Mouse (Mus musculus) small intestine, adult 2 months (tissue): ENCODE measurements around the gene Ooep. TPM values are rescaled to one million over a fixed set of nuclear protein-coding genes. Genes with fewer than 3 reads are reported as not detected.
"Not testable (repeated sequence)": the region's sequence is repeated elsewhere in the genome, so short reads cannot be mapped to it uniquely, and the experiment has no call there.

ENCODE experiments used
- H3K27ac ChIP-seq: fragments of 200-500 bp; 2 replicates; pipeline ENCODE4 v1.5.1; 2012; ENCODE audit warnings: low read depth, low read length, control low read depth, inconsistent platforms; ENCODE audit not compliant: insufficient read depth
- H3K27me3 ChIP-seq: fragments of 200-500 bp; 2 replicates; pipeline ENCODE4 v1.6.1; 2012; ENCODE audit warnings: mild to moderate bottlenecking, moderate library complexity, low read length, inconsistent platforms; ENCODE audit not compliant: control insufficient read depth, insufficient read depth
- H3K36me3 ChIP-seq: fragments of 200-500 bp; 2 replicates; pipeline ENCODE4 v1.6.1; 2012; ENCODE audit warnings: mild to moderate bottlenecking, low read length, control low read depth, inconsistent platforms; ENCODE audit not compliant: control insufficient read depth, insufficient read depth
- H3K4me1 ChIP-seq: fragments of 200-500 bp; 2 replicates; pipeline ENCODE4 v1.6.1; 2012; ENCODE audit warnings: low read length, inconsistent platforms, mixed read lengths; ENCODE audit not compliant: control insufficient read depth, insufficient read depth, insufficient read length
- H3K4me3 ChIP-seq: fragments of 200-500 bp; 2 replicates; pipeline ENCODE4 v1.5.1; 2012; ENCODE audit warnings: low read depth, mild to moderate bottlenecking, control low read depth, inconsistent platforms, low read length, moderate library complexity
- CTCF ChIP-seq: fragments of 200-500 bp; IDR thresholded peaks from 2 replicates; pipeline ENCODE4 v1.5.1; 2012; ENCODE audit warnings: low read depth, mild to moderate bottlenecking, control low read depth, inconsistent platforms, low read length, moderate library complexity, mixed read lengths; ENCODE audit not compliant: insufficient replicate concordance, insufficient read length; ENCODE audit errors: extremely low read depth
- POLR2A ChIP-seq: fragments of 200-500 bp; IDR thresholded peaks from 2 replicates; pipeline ENCODE4 v1.6.1; 2012; ENCODE audit warnings: low read depth, mild to moderate bottlenecking, control low read depth, inconsistent platforms, low read length, moderate library complexity
- WGBS: fragments of 180-500 bp; shearing (Covaris S2); methylation state at CpG from one replicate; pipeline ENCODE4 v1.1.7; 2018; 5-methylcytosine and 5-hydroxymethylcytosine counted together
- polyA plus RNA-seq: library from polyadenylated mRNA; depleted of rRNA; stranded (reverse); fragments of >200 nt; gene quantifications from 2 replicates; pipeline ENCODE4 v1.2.3, GENCODE M21; 2012; rRNA removed

Gene Ooep
- polyA plus RNA-seq, 1 experiment = not detected

GRCm38 (mm10) chr9:78347004-78347403, 31.5 kb downstream of the Ooep start:
- no peaks in the 10 kb centered on the region for H3K36me3 ChIP-seq
- 27% methylated on average over 3 of the region's 3 CpGs for WGBS
- no peaks in the 10 kb centered on the region for H3K27me3 ChIP-seq
- H3K4me1 ChIP-seq = peaks cover 9% of the 10 kb centered on the region; the same call in 1 of the 2 replicates
- no peak overlapping the region for H3K4me3 ChIP-seq
- TF ChIP-seq CTCF = no peak
- TF ChIP-seq POLR2A = no peak
- H3K27ac ChIP-seq = no peak overlapping the region

GRCm38 (mm10) chr9:78345235-78345634, 33.3 kb downstream of the Ooep start:
- not testable (repeated sequence) for H3K27me3 ChIP-seq, H3K4me3 ChIP-seq, H3K36me3 ChIP-seq, H3K27ac ChIP-seq, H3K4me1 ChIP-seq
- 60% methylated on average over 4 of the region's 4 CpGs for WGBS

GRCm38 (mm10) chr9:78343055-78343454, 35.5 kb downstream of the Ooep start:
- 79% methylated on average over 9 of the region's 9 CpGs for WGBS
- H3K27me3 ChIP-seq, H3K4me3 ChIP-seq, H3K27ac ChIP-seq, H3K36me3 ChIP-seq, H3K4me1 ChIP-seq: not testable (repeated sequence)

GRCm38 (mm10) chr9:78342494-78342893, 36.0 kb downstream of the Ooep start:
- 94% methylated on average over 4 of the region's 4 CpGs for WGBS
- not testable (repeated sequence) for H3K4me3 ChIP-seq, H3K36me3 ChIP-seq, H3K27me3 ChIP-seq, H3K4me1 ChIP-seq, H3K27ac ChIP-seq

DNA sequence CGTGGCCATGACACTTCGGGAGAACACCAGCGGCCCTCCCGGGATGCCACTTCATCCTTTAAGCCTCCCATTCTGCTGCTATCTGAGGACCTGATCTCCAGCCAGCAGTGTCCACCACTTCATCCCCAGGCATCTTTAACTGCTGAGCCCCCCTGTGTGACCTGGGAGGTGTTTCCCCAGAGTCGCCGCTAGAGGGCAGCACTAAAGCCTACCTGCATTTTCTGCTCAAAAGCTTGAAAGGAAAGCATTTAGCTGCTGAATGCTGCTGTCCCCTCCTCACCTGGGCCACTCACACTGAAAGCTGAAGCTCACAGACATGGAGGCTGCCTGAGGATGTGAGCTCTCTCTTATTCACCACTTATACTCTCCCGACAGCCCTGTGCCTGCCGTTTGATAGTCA, 38.2 kb downstream of the Ooep start:
- not testable (repeated sequence) for H3K27ac ChIP-seq, H3K4me1 ChIP-seq, H3K27me3 ChIP-seq, H3K36me3 ChIP-seq, H3K4me3 ChIP-seq
- peak; percentile 71; the same call in 1 of the 2 replicates for TF ChIP-seq CTCF
- WGBS = 21% methylated on average over 8 of the region's 8 CpGs

- not testable (repeated sequence) for H3K27ac ChIP-seq, H3K4me1 ChIP-seq, H3K36me3 ChIP-seq, H3K27me3 ChIP-seq, H3K4me3 ChIP-seq
Measured at GRCm38 (mm10) chr9:78337050-78337449, 41.5 kb downstream of the Ooep start.

DNA sequence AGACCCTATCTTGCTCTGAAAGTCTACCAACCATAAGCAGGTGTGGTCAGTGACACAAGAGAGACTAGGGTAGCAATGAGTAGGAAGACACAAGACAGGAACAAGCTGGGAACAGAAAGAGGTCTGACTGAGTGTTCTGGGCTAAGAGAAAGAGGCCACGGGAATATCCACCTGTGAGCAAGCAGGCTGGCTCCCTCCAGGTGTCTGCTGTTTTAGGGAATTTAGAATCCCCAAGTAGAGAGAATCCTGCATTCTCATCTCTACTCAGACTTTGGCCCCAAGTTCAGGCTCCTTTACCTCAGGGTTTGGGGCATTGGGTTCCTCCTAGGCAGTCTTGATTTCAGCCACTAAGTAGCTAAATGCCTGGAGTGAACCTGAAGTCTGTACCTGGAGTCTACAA, 51.2 kb downstream of the Ooep start, which contains the start of gene Omt2b:
Gene Omt2b (plus strand): TSS at position 301 of the 400 bp plus-strand sequence.
- not testable (repeated sequence) for H3K4me1 ChIP-seq, H3K36me3 ChIP-seq, H3K4me3 ChIP-seq, H3K27ac ChIP-seq, H3K27me3 ChIP-seq
- WGBS = 85% methylated on average over 1 of the region's 1 CpGs

Other genes starting within 250 kb of the Ooep start
- 6.3 and 66.9 TPM in 2 replicates for gene Gsta4, start 196.0 kb downstream of the Ooep start, polyA plus RNA-seq
- 14.6 and 148 TPM in 2 replicates for gene Gsta1, start 148.1 kb downstream of the Ooep start, polyA plus RNA-seq
- 0.90 and 11.6 TPM in 2 replicates for gene Gm3776, start 121.6 kb downstream of the Ooep start, polyA plus RNA-seq
- 0.17 TPM in 1 of 2 replicates, not detected in the other for gene Gm10639, start 88.8 kb downstream of the Ooep start, polyA plus RNA-seq
- gene Omt2a, start 63.9 kb downstream of the Ooep start, polyA plus RNA-seq = not detected in 2 replicates
- gene Omt2b, start 51.1 kb downstream of the Ooep start, polyA plus RNA-seq = not detected in 2 replicates
- gene Gsta2, start 22.9 kb downstream of the Ooep start, polyA plus RNA-seq = 0.71 TPM in 1 of 2 replicates, not detected in the other
- gene Dppa5a, start 10.5 kb downstream of the Ooep start, polyA plus RNA-seq = not detected in 2 replicates
- not detected in 2 replicates for gene Ddx43, start 17.1 kb upstream of the Ooep start, polyA plus RNA-seq
- 0.46 and 0.86 TPM in 2 replicates for gene Cgas, start 64.5 kb upstream of the Ooep start, polyA plus RNA-seq
- 6.1 and 7.3 TPM in 2 replicates for gene Mto1, start 69.5 kb upstream of the Ooep start, polyA plus RNA-seq
- gene Gm17324, start 70.1 kb upstream of the Ooep start, polyA plus RNA-seq = not detected in 2 replicates
- gene Eef1a1, start 110.4 kb upstream of the Ooep start, polyA plus RNA-seq = 1,017 and 1,625 TPM in 2 replicates
- 2.8 and 14.5 TPM in 2 replicates for gene Slc17a5, start 209.3 kb upstream of the Ooep start, polyA plus RNA-seq
- gene Cd109, start 236.8 kb upstream of the Ooep start, polyA plus RNA-seq = 0.08 and 0.25 TPM in 2 replicates